ENCODE assay signal across 21 mouse cellular contexts in the genomic region with DNA sequence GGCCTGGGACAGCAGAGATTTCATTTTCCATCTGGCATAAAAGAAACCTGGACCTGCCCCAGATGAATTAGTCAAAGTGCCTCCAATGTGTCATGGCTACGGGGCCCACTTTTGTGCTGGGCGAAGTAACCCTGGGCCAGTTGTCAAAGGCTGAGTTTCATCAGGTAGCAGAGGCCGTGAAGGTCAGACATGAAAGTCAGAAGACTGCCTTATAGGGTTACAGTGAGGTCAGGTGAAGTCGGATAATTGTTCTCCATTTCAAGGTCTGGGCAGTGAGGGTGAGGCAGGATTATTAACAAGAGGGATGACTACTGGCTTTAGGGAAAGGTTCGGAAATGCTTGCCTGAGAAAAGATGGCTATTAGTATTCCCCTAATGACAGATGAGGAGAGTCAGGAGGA.
DNase-seq lines count a peak whose midpoint lies in the region; ATAC-seq lines count a peak whose summit lies in the region.
"Had no signal": no experiment of that assay in that cellular context is flagged by ENCODE, and none has a peak within 500 bp of the region (broad histone marks: within the 10 kb centered on the region; RNA-seq: fewer than 3 reads in every experiment).

No protein-coding gene starts in this region.

- peaks cover 7% of the 10 kb centered on the region; the same call in 1 of the 2 replicates for H3K4me1 ChIP-seq in lung, embryonic 15.5 days
- peaks cover 29% of the 10 kb centered on the region for H3K4me1 ChIP-seq in limb, embryonic 10.5 days

- WGBS in lung, embryonic 15.5 days: 57% methylated on average over 5 of the region's 5 CpGs
- WGBS in limb, embryonic 10.5 days: 23% methylated on average over 5 of the region's 5 CpGs

- peak; percentile 5 for DNase-seq in gastrocnemius, postnatal 14 days
- DNase-seq in gastrocnemius, postnatal 10 days: no peak
- DNase-seq in lung, postnatal 10 days: no peak
- DNase-seq in embryo, embryonic 10.5 days (ENCODE audit: low spot score): peak; percentile 56
- DNase-seq in limb, embryonic 10.5 days (ENCODE audit: low spot score): peak; percentile 31
- DNase-seq in right cerebral cortex, adult 2 months (ENCODE audit: low spot score in 2 of 2): no peak
- no peak for DNase-seq in left cerebral cortex, adult 8-10 months (ENCODE audit: low spot score in 2 of 2)
- DNase-seq: cerebellum, adult 8-10 months; heart, adult 11 months; kidney, adult 18-20 months; kidney, postnatal 4 days; liver; liver, postnatal 0 days; lung, postnatal 36 days; right cerebral cortex, postnatal 4 days; thymus, adult 2 months had no signal

- no peak for ATAC-seq in lung, embryonic 15.5 days (ENCODE audit: borderline replicate concordance, extremely low read depth, low FRiP score, low TSS enrichment)
- ATAC-seq: activated CD4-positive, CD25-positive, alpha-beta regulatory T cell, adult 4 months; liver, postnatal 0 days had no signal

- H3K9me3 ChIP-seq in lung, embryonic 15.5 days: no peaks in the 10 kb centered on the region
- no peaks in the 10 kb centered on the region for H3K9me3 ChIP-seq in limb, embryonic 10.5 days (replicated peaks)
- H3K9me3 ChIP-seq: forebrain, embryonic 15.5 days; heart, embryonic 13.5 days; neural tube, embryonic 13.5 days had no signal

- no peak overlapping the region for H3K4me3 ChIP-seq in lung, embryonic 15.5 days
- no peak overlapping the region for H3K4me3 ChIP-seq in limb, embryonic 10.5 days
- H3K4me3 ChIP-seq: forebrain, embryonic 15.5 days; heart, embryonic 13.5 days; neural tube, embryonic 13.5 days had no signal

- no peaks in the 10 kb centered on the region for H3K36me3 ChIP-seq in lung, embryonic 15.5 days
- no peaks in the 10 kb centered on the region for H3K36me3 ChIP-seq in limb, embryonic 10.5 days
- H3K36me3 ChIP-seq: forebrain, embryonic 15.5 days; heart, embryonic 13.5 days; neural tube, embryonic 13.5 days had no signal

- no peaks in the 10 kb centered on the region for H3K27me3 ChIP-seq in lung, embryonic 15.5 days
- no peaks in the 10 kb centered on the region for H3K27me3 ChIP-seq in limb, embryonic 10.5 days (ENCODE audit: low read depth, poor library complexity, severe bottlenecking)
- H3K27me3 ChIP-seq: forebrain, embryonic 15.5 days; heart, embryonic 13.5 days; neural tube, embryonic 13.5 days had no signal

- no peak overlapping the region for H3K9ac ChIP-seq in lung, embryonic 15.5 days
- H3K9ac ChIP-seq: forebrain, embryonic 15.5 days; heart, embryonic 13.5 days; liver, postnatal 0 days; neural tube, embryonic 13.5 days had no signal

- peak overlapping the region; percentile 15; the same call in 1 of the 2 replicates for H3K27ac ChIP-seq in lung, embryonic 15.5 days
- H3K27ac ChIP-seq in limb, embryonic 10.5 days: peak overlapping the region; percentile 61; the same call in 1 of the 2 replicates

- intact Hi-C loops in gastrocnemius, postnatal 14 days (cut with DNase I; ENCODE audit: low total_unique reads): no loop called here

- H3K4me2 ChIP-seq in lung, embryonic 15.5 days: no peak overlapping the region
- H3K4me2 ChIP-seq: forebrain, embryonic 15.5 days; heart, embryonic 13.5 days; neural tube, embryonic 13.5 days had no signal

Comparison
In these comparisons a context has a peak if more than half of its experiments do, and no peak if none do; other contexts are left out.
1. DNase-seq: peak in gastrocnemius, postnatal 14 days (single experiment), embryo, embryonic 10.5 days (single experiment) and limb, embryonic 10.5 days (single experiment); none in gastrocnemius, postnatal 10 days (single experiment), lung, postnatal 10 days (single experiment), right cerebral cortex, adult 2 months (0 of 2) and left cerebral cortex, adult 8-10 months (0 of 2).